Mouse (Mus musculus) forebrain, embryonic 10.5 days (tissue): ENCODE data around the gene Mark1. TPM values are rescaled to one million over a fixed set of nuclear protein-coding genes. Genes with fewer than 3 reads are reported as not detected.

Source experiments
- DNase-seq: peaks from one replicate; pipeline ENCODE4 v3.0.0-alpha.2; 2017; ENCODE audit warnings: low spot score; ENCODE audit errors: extremely low spot score
- H3K27ac ChIP-seq: fragments of 300-500 bp; sonication (generic); 2 replicates; pipeline ENCODE4 v1.5.1; 2016; ENCODE audit warnings: mild to moderate bottlenecking
- H3K27me3 ChIP-seq: fragments of 300-500 bp; sonication (generic); 2 replicates; pipeline ENCODE4 v1.6.1; 2016; ENCODE audit warnings: mild to moderate bottlenecking; ENCODE audit not compliant: poor library complexity, severe bottlenecking
- H3K36me3 ChIP-seq: fragments of 300-500 bp; sonication (generic); replicated peaks from 2 replicates; pipeline ENCODE4 v1.6.1; 2016; ENCODE audit warnings: mild to moderate bottlenecking, moderate library complexity
- H3K4me1 ChIP-seq: fragments of 300-500 bp; sonication (generic); 2 replicates; pipeline ENCODE4 v1.6.1; 2016
- H3K4me3 ChIP-seq: fragments of 300-500 bp; sonication (generic); 2 replicates; pipeline ENCODE4 v1.5.1; 2016; ENCODE audit warnings: mild to moderate bottlenecking, moderate library complexity
- H3K9me3 ChIP-seq: fragments of 300-500 bp; sonication (generic); 2 replicates; pipeline ENCODE4 v1.6.1; 2016; ENCODE audit warnings: mild to moderate bottlenecking, moderate library complexity
- WGBS: fragments of 180-500 bp; shearing (Covaris S2); methylation state at CpG from one replicate; pipeline ENCODE4 v1.1.7; 2016; 5-methylcytosine and 5-hydroxymethylcytosine counted together
- polyA plus RNA-seq: library from polyadenylated mRNA; unstranded; fragments of >200 nt; fragmentation: Nextera tagmentation; extraction: Ambion mirVana; gene quantifications from 2 replicates; pipeline ENCODE4 v1.2.1, GENCODE M21; 2016

Gene Mark1
- polyA plus RNA-seq, 1 experiment from 2014 or later: 3.5 TPM

DNA sequence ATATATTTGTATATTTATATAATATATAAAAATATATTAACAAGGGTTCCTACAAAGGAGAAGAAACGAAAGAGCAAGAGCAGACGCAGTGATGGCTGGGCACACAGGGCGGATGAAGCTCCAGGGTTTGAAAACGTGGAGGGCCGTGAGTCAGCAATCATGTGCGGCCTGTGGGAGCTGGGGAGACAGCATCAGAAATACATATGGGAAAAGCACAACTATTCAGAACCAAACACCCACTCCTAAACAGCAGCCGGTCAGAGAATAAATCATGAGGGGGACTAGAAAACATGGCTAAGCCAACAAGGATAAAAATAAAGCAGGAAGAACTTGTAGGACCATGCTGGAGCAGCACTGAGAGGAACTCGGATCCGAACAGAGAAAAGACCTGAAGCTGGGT lies 142.2 kb downstream of the Mark1 start:
- Histone ChIP-seq H3K27me3 (peaks cover 41% of the 10 kb centered on the region), H3K27ac (no peak overlapping the region), H3K4me1 (peaks cover 29% of the 10 kb centered on the region), H3K9me3 (no peaks in the 10 kb centered on the region), H3K36me3 (no peaks in the 10 kb centered on the region), H3K4me3 (no peak overlapping the region)
- WGBS: 90% methylated on average over 9 of the region's 9 CpGs
- no peak for DNase-seq

- DNase-seq: no peak
- Histone ChIP-seq H3K36me3 (no peaks in the 10 kb centered on the region), H3K27ac (no peak overlapping the region; the same call in 1 of the 2 replicates), H3K27me3 (peaks cover 68% of the 10 kb centered on the region), H3K4me3 (no peak overlapping the region), H3K9me3 (no peaks in the 10 kb centered on the region), H3K4me1 (peaks cover 35% of the 10 kb centered on the region)
- WGBS: 69% methylated on average over 3 of the region's 3 CpGs
These were observed 145.4 kb downstream of the Mark1 start for GRCm38 (mm10) chr1:184853922-184854321.

GRCm38 (mm10) chr1:184853339-184853738 lies 146.0 kb downstream of the Mark1 start:
- DNase-seq: peak; percentile 39
- WGBS: 19% methylated on average over 5 of the region's 5 CpGs
- H3K4me3 ChIP-seq: peak overlapping the region; percentile 19
- H3K9me3 ChIP-seq: no peaks in the 10 kb centered on the region
- no peaks in the 10 kb centered on the region for H3K36me3 ChIP-seq
- H3K27ac ChIP-seq: 0 out of 2 replicates have a peak overlapping the region, but pooled peaks have one; percentile 35
- peaks cover 71% of the 10 kb centered on the region for H3K27me3 ChIP-seq
- peaks cover 35% of the 10 kb centered on the region for H3K4me1 ChIP-seq

GRCm38 (mm10) chr1:184851741-184852618 lies 147.4 kb downstream of the Mark1 start:
- Histone ChIP-seq H3K27me3 (peaks cover 73% of the 10 kb centered on the region), H3K36me3 (no peaks in the 10 kb centered on the region), H3K27ac (no peak overlapping the region), H3K9me3 (no peaks in the 10 kb centered on the region), H3K4me1 (peaks cover 35% of the 10 kb centered on the region), H3K4me3 (peak overlapping the region; percentile 36)
- DNase-seq: peak; percentile 74
- 19% methylated on average over 31 of the region's 31 CpGs for WGBS

DNA sequence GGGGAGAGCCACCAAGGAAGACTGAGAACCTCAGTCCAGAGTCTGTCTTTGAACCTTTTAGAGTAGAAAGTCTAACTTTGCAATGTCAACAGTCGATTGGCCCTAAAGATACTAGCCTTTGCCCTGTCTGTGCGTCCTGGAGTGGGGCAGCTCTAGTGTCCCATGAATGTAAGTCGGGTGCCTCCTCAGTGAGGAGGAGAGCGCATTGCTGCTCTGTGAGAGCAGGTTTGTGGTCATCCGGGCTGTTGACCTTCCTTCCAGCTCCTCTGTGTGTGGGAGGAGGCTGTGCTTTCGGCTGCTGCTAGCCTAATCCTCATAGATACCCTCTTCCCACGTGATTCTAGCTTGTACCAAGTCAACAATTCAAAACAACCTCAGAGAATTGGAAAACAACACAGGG lies 148.2 kb downstream of the Mark1 start:
- H3K27ac ChIP-seq: no peak overlapping the region
- peaks cover 82% of the 10 kb centered on the region for H3K27me3 ChIP-seq
- 49% methylated on average over 7 of the region's 7 CpGs for WGBS

DNA sequence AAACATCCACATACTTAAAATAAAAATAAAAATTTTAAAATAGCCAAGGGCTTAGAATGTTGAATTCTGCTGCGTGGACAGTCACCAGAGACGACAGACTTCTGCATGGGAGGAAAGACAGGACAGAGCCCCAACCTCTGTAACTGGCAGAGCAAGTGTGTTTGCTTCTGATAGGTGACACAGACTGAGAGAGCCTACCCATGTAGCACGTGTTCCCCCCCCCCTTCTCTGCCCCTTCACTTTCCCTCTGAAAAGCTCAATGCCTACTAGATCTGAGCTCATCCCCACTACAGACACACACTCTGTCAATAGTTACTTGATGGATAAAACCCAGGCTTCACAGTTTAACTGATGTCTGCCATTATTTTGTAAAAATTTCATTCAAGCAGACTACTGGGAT lies 152.4 kb downstream of the Mark1 start:
- H3K27me3 ChIP-seq: peaks cover 70% of the 10 kb centered on the region
- 56% methylated on average over 3 of the region's 3 CpGs for WGBS

More for the DNA sequence above, 148.2 kb downstream of the Mark1 start:
- no peaks in the 10 kb centered on the region for H3K9me3 ChIP-seq
- no peak overlapping the region for H3K4me3 ChIP-seq
- H3K36me3 ChIP-seq: no peaks in the 10 kb centered on the region
- DNase-seq: no peak
- H3K4me1 ChIP-seq: peaks cover 36% of the 10 kb centered on the region

More for the DNA sequence above, 152.4 kb downstream of the Mark1 start:
- Histone ChIP-seq H3K4me3 (no peak overlapping the region), H3K27ac (no peak overlapping the region), H3K9me3 (no peaks in the 10 kb centered on the region), H3K36me3 (no peaks in the 10 kb centered on the region), H3K4me1 (peaks cover 37% of the 10 kb centered on the region)
- no peak for DNase-seq

Other genes starting within 250 kb of the Mark1 start
- not detected in 2 replicates for gene Marc1, start 188.3 kb downstream of the Mark1 start, polyA plus RNA-seq
- 78.1 and 82.6 TPM in 2 replicates for gene Marc2, start 153.1 kb downstream of the Mark1 start, polyA plus RNA-seq
- gene C130074G19Rik, start 116.4 kb downstream of the Mark1 start, polyA plus RNA-seq: 0.56 and 0.58 TPM in 2 replicates
- 18.4 and 19.0 TPM in 2 replicates for gene Rab3gap2, start 204.5 kb upstream of the Mark1 start, polyA plus RNA-seq